Comparison of ENCODE assay signal across 10 mouse cellular contexts in genomic region chr9:21100447-21101161, GRCm38 (mm10). TPM values are rescaled to one million over a fixed set of nuclear protein-coding genes. Genes with fewer than 3 reads are reported as not detected.
DNase-seq lines count a peak whose midpoint lies in the region; ATAC-seq and TF ChIP-seq lines count a peak whose summit lies in the region.
"Had no signal": no experiment of that assay in that cellular context is flagged by ENCODE, and none has a peak within 500 bp of the region (broad histone marks: within the 10 kb centered on the region; RNA-seq: fewer than 3 reads in every experiment).

No protein-coding gene starts in this region.

- no peak for TF ChIP-seq EP300 in lung, postnatal 0 days (IDR thresholded peaks at IDR 0.05)

- WGBS in lung, embryonic 15.5 days: 32% methylated on average over 15 of the region's 15 CpGs
- WGBS in lung, postnatal 0 days: 33% methylated on average over 15 of the region's 15 CpGs
- WGBS in hindbrain, embryonic 14.5 days: 39% methylated on average over 15 of the region's 15 CpGs

- no peak overlapping the region for H3K4me2 ChIP-seq in lung, embryonic 15.5 days
- H3K4me2 ChIP-seq in lung, postnatal 0 days (replicated peaks; ENCODE audit: low read depth, low read length): no peak overlapping the region
- H3K4me2 ChIP-seq in hindbrain, embryonic 14.5 days (replicated peaks): no peak overlapping the region
- H3K4me2 ChIP-seq: limb, embryonic 12.5 days; neural tube, embryonic 12.5 days had no signal

- peaks cover 7% of the 10 kb centered on the region; the same call in 1 of the 2 replicates for H3K4me1 ChIP-seq in lung, embryonic 15.5 days
- no peaks in the 10 kb centered on the region for H3K4me1 ChIP-seq in lung, postnatal 0 days (ENCODE audit: insufficient read depth, low read depth, low read length)
- no peaks in the 10 kb centered on the region for H3K4me1 ChIP-seq in hindbrain, embryonic 14.5 days (replicated peaks; ENCODE audit: control insufficient read depth, insufficient read depth, low read length)
- H3K4me1 ChIP-seq in megakaryocyte, embryonic 14.5 days: peaks cover 57% of the 10 kb centered on the region
- H3K4me1 ChIP-seq: limb, embryonic 12.5 days; neural tube, embryonic 12.5 days had no signal

- H3K9ac ChIP-seq in lung, embryonic 15.5 days: no peak overlapping the region
- no peak overlapping the region for H3K9ac ChIP-seq in lung, postnatal 0 days (replicated peaks; ENCODE audit: low read depth)
- H3K9ac ChIP-seq in hindbrain, embryonic 14.5 days: peak overlapping the region; percentile 6; the same call in 1 of the 2 replicates
- H3K9ac ChIP-seq: limb, embryonic 12.5 days; neural tube, embryonic 12.5 days had no signal

- TF ChIP-seq CTCF in lung, postnatal 0 days (IDR thresholded peaks at IDR 0.05): no peak

- no peak overlapping the region for H3K4me3 ChIP-seq in lung, embryonic 15.5 days
- H3K4me3 ChIP-seq in lung, postnatal 0 days (ENCODE audit: low read depth, low read length): no peak overlapping the region
- H3K4me3 ChIP-seq in hindbrain, embryonic 14.5 days (replicated peaks; ENCODE audit: low read length): no peak overlapping the region
- H3K4me3 ChIP-seq in megakaryocyte, embryonic 14.5 days (replicated peaks): peak overlapping the region; percentile 88
- H3K4me3 ChIP-seq: heart, embryonic 10.5 days; limb, embryonic 12.5 days; neural tube, embryonic 12.5 days had no signal

- no peaks in the 10 kb centered on the region; the same call in 1 of the 2 replicates for H3K36me3 ChIP-seq in lung, embryonic 15.5 days
- H3K36me3 ChIP-seq in lung, postnatal 0 days (ENCODE audit: insufficient read depth, low read length): no peaks in the 10 kb centered on the region
- H3K36me3 ChIP-seq in hindbrain, embryonic 14.5 days (replicated peaks; ENCODE audit: control insufficient read depth, insufficient read depth): no peaks in the 10 kb centered on the region
- peaks cover 32% of the 10 kb centered on the region for H3K36me3 ChIP-seq in megakaryocyte, embryonic 14.5 days (replicated peaks; ENCODE audit: low read length)
- H3K36me3 ChIP-seq: heart, embryonic 10.5 days; neural tube, embryonic 12.5 days had no signal

- H3K9me3 ChIP-seq in lung, embryonic 15.5 days: no peaks in the 10 kb centered on the region
- H3K9me3 ChIP-seq in lung, postnatal 0 days (ENCODE audit: low read length): no peaks in the 10 kb centered on the region
- no peaks in the 10 kb centered on the region for H3K9me3 ChIP-seq in hindbrain, embryonic 14.5 days (ENCODE audit: control insufficient read depth, low read length)
- no peaks in the 10 kb centered on the region for H3K9me3 ChIP-seq in megakaryocyte, embryonic 14.5 days
- H3K9me3 ChIP-seq: heart, embryonic 10.5 days; limb, embryonic 12.5 days; neural tube, embryonic 12.5 days had no signal

- no peaks in the 10 kb centered on the region for H3K27me3 ChIP-seq in lung, embryonic 15.5 days
- no peaks in the 10 kb centered on the region for H3K27me3 ChIP-seq in lung, postnatal 0 days (replicated peaks; ENCODE audit: insufficient read depth, low read length)
- H3K27me3 ChIP-seq in hindbrain, embryonic 14.5 days (ENCODE audit: control insufficient read depth, insufficient read depth, low read length): no peaks in the 10 kb centered on the region
- H3K27me3 ChIP-seq in megakaryocyte, embryonic 14.5 days (replicated peaks): no peaks in the 10 kb centered on the region
- H3K27me3 ChIP-seq: limb, embryonic 12.5 days; neural tube, embryonic 12.5 days had no signal

- H3K27ac ChIP-seq in lung, embryonic 15.5 days: 0 out of 2 replicates have a peak overlapping the region, but pooled peaks have one; percentile 25
- H3K27ac ChIP-seq in lung, postnatal 0 days (ENCODE audit: low read length): no peak overlapping the region
- no peak overlapping the region for H3K27ac ChIP-seq in hindbrain, embryonic 14.5 days
- H3K27ac ChIP-seq: heart, embryonic 10.5 days; limb, embryonic 12.5 days; neural tube, embryonic 12.5 days had no signal

- ATAC-seq in lung, embryonic 15.5 days (ENCODE audit: borderline replicate concordance, extremely low read depth, low FRiP score, low TSS enrichment): no peak
- ATAC-seq in lung, postnatal 0 days: no peak
- peak; percentile 79 for ATAC-seq in common myeloid progenitor, adult 5-6 weeks (replicated peaks; ENCODE audit: low read depth, poor library complexity, severe bottlenecking)
- ATAC-seq in hindbrain, embryonic 14.5 days (ENCODE audit: low FRiP score): peak; percentile 55; the same call in 1 of the 2 replicates

- DNase-seq in lung, postnatal 0 days (ENCODE audit: low spot score): no peak
- DNase-seq in hindbrain, embryonic 14.5 days (ENCODE audit: low spot score): no peak
- DNase-seq in spleen, postnatal 10 days (ENCODE audit: low spot score in 2 of 2): no peak
- no peak for DNase-seq in adrenal gland, adult 8-10 months

RNA-seq across cellular contexts. Expression of gene Raver1, which starts 8.8 kb away (rescaled TPM):
- 62.0 and 65.4 TPM in 2 replicates for polyA plus RNA-seq in lung, embryonic 15.5 days (2015; fragmentation: Nextera tagmentation; extraction: Ambion mirVana)
- 15.3 and 16.8 TPM in 2 replicates for polyA plus RNA-seq in lung, postnatal 0 days (2015; fragmentation: Nextera tagmentation; extraction: Ambion mirVana)
- 30.2 and 38.9 TPM in 2 replicates for total RNA-seq in common myeloid progenitor, adult 5-6 weeks (2017)
- 35.2 and 37.6 TPM in 2 replicates for polyA plus RNA-seq in hindbrain, embryonic 14.5 days (2014; fragmentation: Nextera tagmentation; extraction: Ambion mirVana)
- polyA plus RNA-seq in megakaryocyte, embryonic 14.5 days (2012; ENCODE audit: insufficient read depth, low replicate concordance): 51.7 TPM in 1 of 2 replicates, not detected in the other
- 10 to 100 TPM; 43.9 to 78.6 (median 56.6) TPM for total RNA-seq in adrenal gland, adult 8-10 months (2022)

RNA-seq across cellular contexts. Expression of gene Gm38431, which starts 8.8 kb away (rescaled TPM):
- polyA plus RNA-seq in lung, embryonic 15.5 days (2015; fragmentation: Nextera tagmentation; extraction: Ambion mirVana): 2.4 and 2.5 TPM in 2 replicates
- 0.60 and 0.69 TPM in 2 replicates for polyA plus RNA-seq in lung, postnatal 0 days (2015; fragmentation: Nextera tagmentation; extraction: Ambion mirVana)
- 4.4 and 8.4 TPM in 2 replicates for total RNA-seq in common myeloid progenitor, adult 5-6 weeks (2017)
- 0.95 and 1.6 TPM in 2 replicates for polyA plus RNA-seq in hindbrain, embryonic 14.5 days (2014; fragmentation: Nextera tagmentation; extraction: Ambion mirVana)
- polyA plus RNA-seq in megakaryocyte, embryonic 14.5 days (2012; ENCODE audit: insufficient read depth, low replicate concordance): 128 and 518 TPM in 2 replicates
- 1 to 10 TPM in 3 of 4 experiments, under 1 TPM in 1; 0.49 to 3.2 (median 2.3) TPM for total RNA-seq in adrenal gland, adult 8-10 months (2022)

RNA-seq across cellular contexts. Expression of gene Fdx1l, which starts 27.2 kb away (rescaled TPM):
- polyA plus RNA-seq in lung, embryonic 15.5 days (2015; fragmentation: Nextera tagmentation; extraction: Ambion mirVana): 55.3 and 56.9 TPM in 2 replicates
- polyA plus RNA-seq in lung, postnatal 0 days (2015; fragmentation: Nextera tagmentation; extraction: Ambion mirVana): 36.7 and 40.9 TPM in 2 replicates
- 48.3 and 54.3 TPM in 2 replicates for total RNA-seq in common myeloid progenitor, adult 5-6 weeks (2017)
- 67.0 and 72.0 TPM in 2 replicates for polyA plus RNA-seq in hindbrain, embryonic 14.5 days (2014; fragmentation: Nextera tagmentation; extraction: Ambion mirVana)
- polyA plus RNA-seq in megakaryocyte, embryonic 14.5 days (2012; ENCODE audit: insufficient read depth, low replicate concordance): 3.3 and 26.9 TPM in 2 replicates
- total RNA-seq in adrenal gland, adult 8-10 months (2022): 10 to 100 TPM; 40.3 to 55.0 (median 45.6) TPM

RNA-seq across cellular contexts. Expression of gene Gm49373, which starts 27.7 kb away (rescaled TPM):
- polyA plus RNA-seq in lung, embryonic 15.5 days (2015; fragmentation: Nextera tagmentation; extraction: Ambion mirVana): 0.29 and 0.47 TPM in 2 replicates
- 0.11 TPM in 1 of 2 replicates, not detected in the other for polyA plus RNA-seq in lung, postnatal 0 days (2015; fragmentation: Nextera tagmentation; extraction: Ambion mirVana)
- total RNA-seq in common myeloid progenitor, adult 5-6 weeks (2017): not detected in 2 replicates
- polyA plus RNA-seq in hindbrain, embryonic 14.5 days (2014; fragmentation: Nextera tagmentation; extraction: Ambion mirVana): 1.2 and 2.4 TPM in 2 replicates
- polyA plus RNA-seq in megakaryocyte, embryonic 14.5 days (2012; ENCODE audit: insufficient read depth, low replicate concordance): 0.45 TPM in 1 of 2 replicates, not detected in the other
- under 1 TPM; 0.24 to 0.68 (median 0.42) TPM for total RNA-seq in adrenal gland, adult 8-10 months (2022)

RNA-seq across cellular contexts. Expression of gene Tyk2, which starts 30.4 kb away (rescaled TPM):
- 12.7 and 15.6 TPM in 2 replicates for polyA plus RNA-seq in lung, embryonic 15.5 days (2015; fragmentation: Nextera tagmentation; extraction: Ambion mirVana)
- 10.9 and 12.5 TPM in 2 replicates for polyA plus RNA-seq in lung, postnatal 0 days (2015; fragmentation: Nextera tagmentation; extraction: Ambion mirVana)
- 11.8 and 13.8 TPM in 2 replicates for total RNA-seq in common myeloid progenitor, adult 5-6 weeks (2017)
- 7.3 and 8.4 TPM in 2 replicates for polyA plus RNA-seq in hindbrain, embryonic 14.5 days (2014; fragmentation: Nextera tagmentation; extraction: Ambion mirVana)
- 15.5 and 17.9 TPM in 2 replicates for polyA plus RNA-seq in megakaryocyte, embryonic 14.5 days (2012; ENCODE audit: insufficient read depth, low replicate concordance)
- total RNA-seq in adrenal gland, adult 8-10 months (2022): 10 to 100 TPM; 15.3 to 30.3 (median 23.0) TPM

Comparison
In these comparisons a context has a peak if more than half of its experiments do, and no peak if none do; other contexts are left out.
1. ATAC-seq: peak in common myeloid progenitor, adult 5-6 weeks (single experiment) and hindbrain, embryonic 14.5 days (single experiment); none in lung, embryonic 15.5 days (single experiment) and lung, postnatal 0 days (single experiment).
2. RNA of gene Gm38431, which starts 8.8 kb away (polyA plus RNA-seq): 128 to 518 TPM in megakaryocyte, embryonic 14.5 days; 2.4 to 2.5 TPM in lung, embryonic 15.5 days, 0.95 to 1.6 TPM in hindbrain, embryonic 14.5 days and 0.60 to 0.69 TPM in lung, postnatal 0 days; every median in the first group is over 10 times any median in the second.